Mouse (Mus musculus) midbrain, postnatal 0 days (tissue): Measurements from ENCODE around the gene Hoxb6. TPM values are rescaled to one million over a fixed set of nuclear protein-coding genes. Genes with fewer than 3 reads are reported as not detected.

Source experiments
- ATAC-seq: fragments of 200-750 bp; cut with Nextera tagmentation; 2 replicates; pipeline ENCODE4 v1.8.0; 2017; ENCODE audit warnings: moderate number of reproducible peaks, mild to moderate bottlenecking, moderate TSS enrichment, moderate library complexity; ENCODE audit not compliant: low FRiP score
- DNase-seq: peaks from one replicate; pipeline ENCODE4 v3.0.0-alpha.2; 2015; ENCODE audit warnings: low spot score
- H3K27ac ChIP-seq: fragments of 300-500 bp; sonication (generic); 2 replicates; pipeline ENCODE4 v1.5.1; 2014; ENCODE audit warnings: low read depth, mild to moderate bottlenecking, low read length, mixed read lengths
- H3K27me3 ChIP-seq: fragments of 300-500 bp; sonication (generic); 2 replicates; pipeline ENCODE4 v1.6.1; 2014; ENCODE audit warnings: low read length, control low read depth, mixed read lengths; ENCODE audit not compliant: insufficient read depth
- H3K36me3 ChIP-seq: fragments of 300-500 bp; sonication (generic); 2 replicates; pipeline ENCODE4 v1.6.1; 2014; ENCODE audit warnings: low read length, control low read depth, mixed read lengths; ENCODE audit not compliant: insufficient read depth
- H3K4me1 ChIP-seq: fragments of 300-500 bp; sonication (generic); 2 replicates; pipeline ENCODE4 v1.6.1; 2014; ENCODE audit warnings: mild to moderate bottlenecking, control low read depth, antibody characterized with exemption, low read length, mixed read lengths; ENCODE audit not compliant: insufficient read depth
- H3K4me2 ChIP-seq: fragments of 300-500 bp; sonication (generic); 2 replicates; pipeline ENCODE4 v1.6.1; 2014; ENCODE audit warnings: low read depth, mild to moderate bottlenecking, low read length, mixed read lengths; ENCODE audit not compliant: poor library complexity, severe bottlenecking
- H3K4me3 ChIP-seq: fragments of 300-500 bp; sonication (generic); 2 replicates; pipeline ENCODE4 v1.5.1; 2014; ENCODE audit warnings: low read depth, mild to moderate bottlenecking, low read length, moderate library complexity
- H3K9ac ChIP-seq: fragments of 300-500 bp; sonication (generic); replicated peaks from 2 replicates; pipeline ENCODE4 v1.6.1; 2014; ENCODE audit warnings: mild to moderate bottlenecking, low read length, moderate library complexity, mixed read lengths; ENCODE audit not compliant: poor library complexity, severe bottlenecking
- H3K9me3 ChIP-seq: fragments of 300-500 bp; sonication (generic); 2 replicates; pipeline ENCODE4 v1.6.1; 2016; ENCODE audit warnings: low read length, control low read depth
- CTCF ChIP-seq: IDR thresholded peaks from 2 replicates; pipeline ENCODE4 v1.5.1; 2016; ENCODE audit warnings: antibody characterized with exemption, mild to moderate bottlenecking
- WGBS: fragments of 180-500 bp; shearing (Covaris S2); extraction: QIAGEN DNeasy Blood & Tissue Kit; methylation state at CpG from one replicate; pipeline ENCODE4 v1.1.7; 2014; 5-methylcytosine and 5-hydroxymethylcytosine counted together
- polyA plus RNA-seq: library from polyadenylated mRNA; unstranded; fragments of >200 nt; fragmentation: Nextera tagmentation; extraction: Ambion mirVana; gene quantifications from 2 replicates; pipeline ENCODE4 v1.2.1, GENCODE M21; 2015
- total RNA-seq: library from RNA; depleted of rRNA; stranded (reverse); fragments of >200 nt; gene quantifications from 2 replicates; pipeline ENCODE4 v1.2.3, GENCODE M21; 2014

The Hoxb6 gene
- total and polyA plus RNA-seq, 2 experiments from 2014 or later, result 0.22 TPM; not detected in 1

- DNase-seq, result no peak
- TF ChIP-seq CTCF, result no peak
- H3K9ac ChIP-seq, result no peak overlapping the region
- no peak overlapping the region for H3K27ac ChIP-seq
- no peaks in the 10 kb centered on the region for H3K9me3 ChIP-seq
- ATAC-seq, result no peak
- no peak overlapping the region for H3K4me2 ChIP-seq
- H3K4me1 ChIP-seq, result no peaks in the 10 kb centered on the region
- H3K4me3 ChIP-seq, result no peak overlapping the region
- H3K36me3 ChIP-seq, result no peaks in the 10 kb centered on the region
- 3% methylated on average over 22 of the region's 22 CpGs for WGBS
- H3K27me3 ChIP-seq, result peaks cover 100% of the 10 kb centered on the region
Measured at GRCm38 (mm10) chr11:96325747-96326212, 33.5 kb downstream of the Hoxb6 start.

- no peak overlapping the region for H3K27ac ChIP-seq
- no peaks in the 10 kb centered on the region for H3K9me3 ChIP-seq
- H3K27me3 ChIP-seq, result peaks cover 100% of the 10 kb centered on the region
- H3K4me1 ChIP-seq, result no peaks in the 10 kb centered on the region
- no peak for TF ChIP-seq CTCF
- H3K9ac ChIP-seq, result no peak overlapping the region
- DNase-seq, result no peak
- under 1% methylated on average over 12 of the region's 12 CpGs for WGBS
- no peak overlapping the region for H3K4me2 ChIP-seq
- H3K36me3 ChIP-seq, result no peaks in the 10 kb centered on the region
- no peak overlapping the region for H3K4me3 ChIP-seq
- no peak for ATAC-seq
Measured at GRCm38 (mm10) chr11:96326705-96327104, 34.4 kb downstream of the Hoxb6 start.

GRCm38 (mm10) chr11:96327122-96327521, 34.8 kb downstream of the Hoxb6 start:
- H3K27me3 ChIP-seq, result peaks cover 100% of the 10 kb centered on the region
- H3K4me3 ChIP-seq, result no peak overlapping the region
- H3K9me3 ChIP-seq, result no peaks in the 10 kb centered on the region
- ATAC-seq (no peak), DNase-seq (no peak)
- no peak overlapping the region for H3K27ac ChIP-seq
- H3K9ac ChIP-seq, result no peak overlapping the region
- WGBS, result 3% methylated on average over 7 of the region's 7 CpGs
- TF ChIP-seq CTCF, result no peak
- no peaks in the 10 kb centered on the region for H3K4me1 ChIP-seq
- H3K36me3 ChIP-seq, result no peaks in the 10 kb centered on the region
- H3K4me2 ChIP-seq, result no peak overlapping the region

GRCm38 (mm10) chr11:96327750-96328149, 35.5 kb downstream of the Hoxb6 start:
- H3K9ac ChIP-seq, result no peak overlapping the region
- no peaks in the 10 kb centered on the region for H3K9me3 ChIP-seq
- TF ChIP-seq CTCF, result no peak
- H3K4me3 ChIP-seq, result no peak overlapping the region
- H3K4me1 ChIP-seq, result no peaks in the 10 kb centered on the region
- 6% methylated on average over 5 of the region's 5 CpGs for WGBS
- DNase-seq (no peak), ATAC-seq (no peak)
- peaks cover 100% of the 10 kb centered on the region for H3K27me3 ChIP-seq
- no peak overlapping the region for H3K4me2 ChIP-seq
- no peak overlapping the region for H3K27ac ChIP-seq
- no peaks in the 10 kb centered on the region for H3K36me3 ChIP-seq

GRCm38 (mm10) chr11:96328605-96329004, 36.3 kb downstream of the Hoxb6 start:
- H3K4me3 ChIP-seq, result no peak overlapping the region
- no peak overlapping the region for H3K9ac ChIP-seq
- H3K27ac ChIP-seq, result no peak overlapping the region
- TF ChIP-seq CTCF, result no peak
- H3K4me1 ChIP-seq, result no peaks in the 10 kb centered on the region
- no peak for ATAC-seq
- no peak for DNase-seq
- H3K4me2 ChIP-seq, result no peak overlapping the region
- H3K9me3 ChIP-seq, result no peaks in the 10 kb centered on the region
- no peaks in the 10 kb centered on the region for H3K36me3 ChIP-seq
- 8% methylated on average over 8 of the region's 8 CpGs for WGBS
- H3K27me3 ChIP-seq, result peaks cover 100% of the 10 kb centered on the region

- DNase-seq, result no peak
- no peak overlapping the region for H3K4me3 ChIP-seq
- no peaks in the 10 kb centered on the region for H3K9me3 ChIP-seq
Measured at GRCm38 (mm10) chr11:96332105-96332504, 39.8 kb downstream of the Hoxb6 start.

More at GRCm38 (mm10) chr11:96332105-96332504, 39.8 kb downstream of the Hoxb6 start:
- Histone ChIP-seq H3K36me3 (no peaks in the 10 kb centered on the region), H3K4me2 (no peak overlapping the region), H3K9ac (no peak overlapping the region), H3K4me1 (no peaks in the 10 kb centered on the region), H3K27me3 (peaks cover 100% of the 10 kb centered on the region), H3K27ac (no peak overlapping the region)
- under 1% methylated on average over 8 of the region's 8 CpGs for WGBS
- no peak for ATAC-seq
- TF ChIP-seq CTCF, result no peak
